Mouse (Mus musculus): ENCODE data around the gene B3gnt9.

DNA sequence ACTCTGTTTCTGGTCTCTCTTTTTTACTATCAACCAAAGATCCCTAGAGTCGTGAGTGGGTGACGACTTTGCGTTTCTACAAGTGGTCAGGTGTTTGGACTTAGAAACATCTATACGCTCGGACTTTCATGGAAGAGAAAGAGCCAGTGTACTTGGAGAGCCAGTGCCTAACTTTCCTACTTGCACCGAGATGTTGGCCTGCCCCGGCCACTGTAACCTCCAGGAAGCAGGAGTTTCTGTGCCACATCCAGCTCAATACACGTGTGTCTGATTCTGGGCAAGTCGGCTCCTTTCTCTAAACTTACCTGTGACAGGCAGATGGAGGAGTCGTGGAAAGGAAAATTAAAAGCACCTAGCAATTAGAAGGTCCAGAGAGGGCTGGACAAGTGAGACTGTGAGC lies 20.9 kb upstream of the B3gnt9 start, which contains the start of gene Nol3:
- TF ChIP-seq CTCF (IDR thresholded peaks at IDR 0.05; ENCODE audit: low read depth, low read length) (no peak), POLR2A (IDR thresholded peaks at IDR 0.05; ENCODE audit: extremely low read depth, insufficient read depth, low read length) (no peak)

Measured in liver, adult 2 months (tissue).